Mouse (Mus musculus): ENCODE measurements around the gene Exoc6b. TPM values are rescaled to one million over a fixed set of nuclear protein-coding genes. Genes with fewer than 3 reads are reported as not detected.
"Not testable (repeated sequence)": the region's sequence is repeated elsewhere in the genome, so short reads cannot be mapped to it uniquely, and the experiment has no call there.

The Exoc6b gene
- polyA plus RNA-seq, 1 experiment from 2014 or later: 63.9 TPM

GRCm38 (mm10) chr6:84628831-84629230, 440.5 kb downstream of the Exoc6b start:
- H3K27ac ChIP-seq (ENCODE audit: low read depth, low read length): no peak overlapping the region
- no peak overlapping the region for H3K4me3 ChIP-seq (ENCODE audit: low read depth, low read length)
- no peaks in the 10 kb centered on the region for H3K27me3 ChIP-seq (ENCODE audit: control insufficient read depth, insufficient read depth, low read length)
- no peak overlapping the region for H3K4me2 ChIP-seq (ENCODE audit: low read depth, low read length)
- 93% methylated on average over 5 of the region's 5 CpGs for WGBS
- no peak overlapping the region for H3K9ac ChIP-seq (replicated peaks; ENCODE audit: low read depth, low read length)
- no peaks in the 10 kb centered on the region for H3K4me1 ChIP-seq (ENCODE audit: control insufficient read depth, insufficient read depth, low read length)
- ATAC-seq (ENCODE audit: low read depth): no peak
- H3K9me3 ChIP-seq (ENCODE audit: control insufficient read depth, low read length): no peaks in the 10 kb centered on the region
- no peaks in the 10 kb centered on the region for H3K36me3 ChIP-seq (ENCODE audit: control insufficient read depth, insufficient read depth, low read length)

GRCm38 (mm10) chr6:84626398-84626797, 442.9 kb downstream of the Exoc6b start:
- Histone ChIP-seq H3K4me1 (ENCODE audit: control insufficient read depth, insufficient read depth, low read length) (no peaks in the 10 kb centered on the region), H3K9me3 (ENCODE audit: control insufficient read depth, low read length) (no peaks in the 10 kb centered on the region), H3K36me3 (ENCODE audit: control insufficient read depth, insufficient read depth, low read length) (no peaks in the 10 kb centered on the region), H3K27ac (ENCODE audit: low read depth, low read length) (no peak overlapping the region), H3K9ac (replicated peaks; ENCODE audit: low read depth, low read length) (no peak overlapping the region), H3K27me3 (ENCODE audit: control insufficient read depth, insufficient read depth, low read length) (no peaks in the 10 kb centered on the region), H3K4me2 (ENCODE audit: low read depth, low read length) (no peak overlapping the region), H3K4me3 (ENCODE audit: low read depth, low read length) (no peak overlapping the region)
- 90% methylated on average over 2 of the region's 2 CpGs for WGBS
- ATAC-seq (ENCODE audit: low read depth): no peak

DNA sequence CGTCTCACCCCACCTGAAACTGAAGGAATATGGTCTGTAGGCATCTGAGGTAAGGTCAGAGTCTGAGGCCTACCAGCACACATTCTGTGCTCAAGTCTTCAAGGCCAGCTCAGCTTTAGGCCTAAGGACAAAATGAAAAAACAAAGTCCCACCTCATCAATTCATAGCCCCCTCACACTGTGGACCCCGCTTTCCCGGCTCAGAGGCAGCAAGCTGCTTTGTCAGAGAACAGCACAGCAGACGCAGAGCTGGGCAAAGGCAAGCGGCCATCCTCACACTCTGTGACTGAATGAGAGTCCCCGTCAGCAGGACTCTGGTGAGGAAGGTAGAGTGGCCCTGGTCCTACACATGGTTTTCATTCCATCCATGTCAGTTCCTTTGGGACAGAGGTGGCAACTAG, 450.1 kb downstream of the Exoc6b start:
- Histone ChIP-seq H3K27ac (ENCODE audit: low read depth, low read length) (no peak overlapping the region), H3K9ac (replicated peaks; ENCODE audit: low read depth, low read length) (no peak overlapping the region), H3K4me2 (ENCODE audit: low read depth, low read length) (no peak overlapping the region), H3K27me3 (ENCODE audit: control insufficient read depth, insufficient read depth, low read length) (no peaks in the 10 kb centered on the region), H3K4me1 (ENCODE audit: control insufficient read depth, insufficient read depth, low read length) (no peaks in the 10 kb centered on the region), H3K4me3 (ENCODE audit: low read depth, low read length) (no peak overlapping the region), H3K9me3 (ENCODE audit: control insufficient read depth, low read length) (no peaks in the 10 kb centered on the region), H3K36me3 (ENCODE audit: control insufficient read depth, insufficient read depth, low read length) (peaks cover 4% of the 10 kb centered on the region; the same call in 1 of the 2 replicates)
- 95% methylated on average over 6 of the region's 6 CpGs for WGBS
- ATAC-seq (ENCODE audit: low read depth): no peak

- peaks cover 4% of the 10 kb centered on the region; the same call in 1 of the 2 replicates for H3K36me3 ChIP-seq (ENCODE audit: control insufficient read depth, insufficient read depth, low read length)
- no peak overlapping the region for H3K4me2 ChIP-seq (ENCODE audit: low read depth, low read length)
- 93% methylated on average over 1 of the region's 1 CpGs for WGBS
- H3K4me1 ChIP-seq (ENCODE audit: control insufficient read depth, insufficient read depth, low read length): no peaks in the 10 kb centered on the region
- no peak for ATAC-seq (ENCODE audit: low read depth)
- no peak overlapping the region for H3K9ac ChIP-seq (replicated peaks; ENCODE audit: low read depth, low read length)
- no peak overlapping the region for H3K4me3 ChIP-seq (ENCODE audit: low read depth, low read length)
- H3K27me3 ChIP-seq (ENCODE audit: control insufficient read depth, insufficient read depth, low read length): no peaks in the 10 kb centered on the region
- H3K27ac ChIP-seq (ENCODE audit: low read depth, low read length): no peak overlapping the region
- no peaks in the 10 kb centered on the region for H3K9me3 ChIP-seq (ENCODE audit: control insufficient read depth, low read length)
Observed at GRCm38 (mm10) chr6:84617051-84617450, 452.3 kb downstream of the Exoc6b start.

DNA sequence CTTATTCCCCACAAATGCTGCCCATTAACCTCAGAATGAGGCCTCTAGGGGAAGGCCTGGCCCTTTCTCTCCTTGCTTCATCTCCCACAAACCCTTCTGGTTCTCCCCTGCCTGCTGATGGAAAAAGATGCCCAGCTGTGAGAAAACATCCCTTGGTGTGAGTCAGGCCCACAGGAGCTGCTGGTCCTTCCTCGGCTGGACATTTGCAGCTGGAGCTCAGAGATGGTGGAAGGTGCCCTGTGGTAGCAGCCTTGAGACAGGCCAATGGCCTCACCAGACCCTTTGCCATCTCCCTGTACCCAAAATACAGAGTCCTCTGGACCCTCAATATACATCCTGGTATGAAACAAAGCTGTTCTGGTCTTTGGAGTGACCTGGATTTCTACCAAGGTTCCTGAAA, 452.7 kb downstream of the Exoc6b start:
- Histone ChIP-seq H3K27me3 (ENCODE audit: control insufficient read depth, insufficient read depth, low read length) (no peaks in the 10 kb centered on the region), H3K27ac (ENCODE audit: low read depth, low read length) (no peak overlapping the region), H3K36me3 (ENCODE audit: control insufficient read depth, insufficient read depth, low read length) (peaks cover 4% of the 10 kb centered on the region; the same call in 1 of the 2 replicates), H3K4me1 (ENCODE audit: control insufficient read depth, insufficient read depth, low read length) (no peaks in the 10 kb centered on the region), H3K4me3 (ENCODE audit: low read depth, low read length) (no peak overlapping the region), H3K4me2 (ENCODE audit: low read depth, low read length) (no peak overlapping the region), H3K9me3 (ENCODE audit: control insufficient read depth, low read length) (no peaks in the 10 kb centered on the region), H3K9ac (replicated peaks; ENCODE audit: low read depth, low read length) (no peak overlapping the region)
- ATAC-seq (ENCODE audit: low read depth): no peak
- 70% methylated on average over 1 of the region's 1 CpGs for WGBS

DNA sequence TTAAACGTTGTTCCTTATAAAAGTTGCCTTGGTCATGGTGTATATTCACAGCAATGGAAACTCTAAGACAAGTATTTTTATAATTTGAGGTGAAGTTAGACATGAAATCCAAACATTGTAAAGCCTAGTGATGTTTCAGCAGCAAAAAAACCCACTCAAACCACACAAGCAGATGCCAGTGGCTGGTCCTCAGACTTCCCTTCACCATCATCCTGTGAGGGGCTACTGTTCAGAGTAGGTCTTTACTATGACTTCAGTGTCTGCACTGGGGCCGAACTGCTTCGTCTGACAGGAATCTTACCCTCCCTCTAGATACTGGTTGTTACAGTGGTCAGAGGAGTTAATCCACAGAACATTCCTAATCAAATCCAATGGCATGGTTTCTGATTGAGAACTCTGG, 455.8 kb downstream of the Exoc6b start:
- no peak overlapping the region for H3K9ac ChIP-seq (replicated peaks; ENCODE audit: low read depth, low read length)
- ATAC-seq (ENCODE audit: low read depth): no peak
- H3K4me2 ChIP-seq (ENCODE audit: low read depth, low read length): no peak overlapping the region
- H3K9me3 ChIP-seq (ENCODE audit: control insufficient read depth, low read length): no peaks in the 10 kb centered on the region
- no peaks in the 10 kb centered on the region for H3K27me3 ChIP-seq (ENCODE audit: control insufficient read depth, insufficient read depth, low read length)
- no peak overlapping the region for H3K27ac ChIP-seq (ENCODE audit: low read depth, low read length)
- WGBS: 93% methylated on average over 3 of the region's 3 CpGs
- H3K4me3 ChIP-seq (ENCODE audit: low read depth, low read length): no peak overlapping the region
- no peaks in the 10 kb centered on the region for H3K36me3 ChIP-seq (ENCODE audit: control insufficient read depth, insufficient read depth, low read length)
- no peaks in the 10 kb centered on the region for H3K4me1 ChIP-seq (ENCODE audit: control insufficient read depth, insufficient read depth, low read length)

DNA sequence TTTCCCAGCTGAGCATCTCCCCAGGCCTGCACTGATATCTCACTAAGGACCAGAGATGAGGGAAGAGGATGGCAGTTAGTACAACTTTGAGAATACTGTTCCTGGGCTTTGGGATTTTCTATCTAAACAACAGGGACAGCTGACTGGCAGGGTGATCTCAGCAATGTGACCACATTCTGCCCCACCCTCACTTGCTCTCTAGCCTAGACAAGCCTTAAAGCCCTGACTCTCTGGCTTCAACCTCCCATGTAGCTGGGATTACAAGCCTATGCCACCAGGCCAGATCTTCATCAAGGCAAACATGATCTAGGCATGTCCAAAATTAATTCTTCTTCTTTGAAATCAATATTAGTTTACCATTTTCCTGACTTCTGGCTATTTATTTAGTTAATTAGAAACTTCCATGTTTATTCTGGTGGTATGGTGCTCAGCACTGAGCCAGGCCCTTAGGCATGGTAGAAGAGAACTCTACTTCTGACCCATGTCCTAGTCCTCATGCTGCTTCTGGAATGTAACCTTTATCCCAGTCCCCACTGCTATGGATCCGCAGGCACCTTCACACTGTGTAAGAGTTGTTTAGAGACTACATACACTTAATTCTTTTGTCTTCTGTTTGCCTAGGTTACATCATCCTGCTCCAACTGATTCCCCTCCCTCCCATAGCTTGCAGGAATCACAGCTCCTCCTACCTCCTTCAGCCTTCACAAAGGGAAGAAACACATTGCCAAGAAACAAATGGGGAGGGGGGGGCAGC, 468.0 kb downstream of the Exoc6b start:
- H3K27ac ChIP-seq (ENCODE audit: low read depth, low read length): no peak overlapping the region
- no peak overlapping the region for H3K4me2 ChIP-seq (ENCODE audit: low read depth, low read length)
- no peaks in the 10 kb centered on the region for H3K4me1 ChIP-seq (ENCODE audit: control insufficient read depth, insufficient read depth, low read length)
- no peaks in the 10 kb centered on the region for H3K9me3 ChIP-seq (ENCODE audit: control insufficient read depth, low read length)
- no peak overlapping the region for H3K9ac ChIP-seq (replicated peaks; ENCODE audit: low read depth, low read length)
- no peaks in the 10 kb centered on the region for H3K27me3 ChIP-seq (ENCODE audit: control insufficient read depth, insufficient read depth, low read length)
- no peak for ATAC-seq (ENCODE audit: low read depth)
- no peak overlapping the region for H3K4me3 ChIP-seq (ENCODE audit: low read depth, low read length)
- no peaks in the 10 kb centered on the region for H3K36me3 ChIP-seq (ENCODE audit: control insufficient read depth, insufficient read depth, low read length)
- WGBS: 32% methylated on average over 1 of the region's 1 CpGs

- 95% methylated on average over 3 of the region's 3 CpGs for WGBS
- ATAC-seq (ENCODE audit: low read depth); H3K4me2 ChIP-seq (ENCODE audit: low read depth, low read length); H3K27me3 ChIP-seq (ENCODE audit: control insufficient read depth, insufficient read depth, low read length); H3K36me3 ChIP-seq (ENCODE audit: control insufficient read depth, insufficient read depth, low read length); H3K9me3 ChIP-seq (ENCODE audit: control insufficient read depth, low read length); H3K4me3 ChIP-seq (ENCODE audit: low read depth, low read length); H3K9ac ChIP-seq (replicated peaks; ENCODE audit: low read depth, low read length); H3K27ac ChIP-seq (ENCODE audit: low read depth, low read length); H3K4me1 ChIP-seq (ENCODE audit: control insufficient read depth, insufficient read depth, low read length): not testable (repeated sequence)
Observed at GRCm38 (mm10) chr6:84599296-84599695, 470.0 kb downstream of the Exoc6b start.

GRCm38 (mm10) chr6:84598725-84599124, 470.6 kb downstream of the Exoc6b start:
- Histone ChIP-seq H3K4me3 (ENCODE audit: low read depth, low read length) (no peak overlapping the region), H3K9ac (replicated peaks; ENCODE audit: low read depth, low read length) (no peak overlapping the region), H3K27ac (ENCODE audit: low read depth, low read length) (no peak overlapping the region), H3K4me1 (ENCODE audit: control insufficient read depth, insufficient read depth, low read length) (no peaks in the 10 kb centered on the region), H3K27me3 (ENCODE audit: control insufficient read depth, insufficient read depth, low read length) (no peaks in the 10 kb centered on the region), H3K4me2 (ENCODE audit: low read depth, low read length) (no peak overlapping the region), H3K36me3 (ENCODE audit: control insufficient read depth, insufficient read depth, low read length) (no peaks in the 10 kb centered on the region), H3K9me3 (ENCODE audit: control insufficient read depth, low read length) (no peaks in the 10 kb centered on the region)
- ATAC-seq (ENCODE audit: low read depth): no peak
- WGBS: 60% methylated on average over 3 of the region's 3 CpGs

Data from neural tube, embryonic 14.5 days (tissue).